Mouse (Mus musculus): Measurements from ENCODE around the gene Ksr2. TPM values are rescaled to one million over a fixed set of nuclear protein-coding genes. Genes with fewer than 3 reads are reported as not detected.
A peak's percentile ranks its signal among the peaks of the same experiment; 100 is the strongest.
"Not testable (repeated sequence)": the region's sequence is repeated elsewhere in the genome, so short reads cannot be mapped to it uniquely, and the experiment has no call there.

The Ksr2 gene
- total RNA-seq, 1 experiment from 2014 or later = 0.25 TPM

GRCm38 (mm10) chr5:117398007-117398550, 15.7 kb upstream of the Ksr2 start:
- no peak for ATAC-seq (replicated peaks in 1 of 2; ENCODE audit: insufficient read depth in 1 of 2, low FRiP score in 2 of 2, low TSS enrichment in 1 of 2, low read depth in 1 of 2, poor library complexity in 2 of 2, severe bottlenecking in 2 of 2)

GRCm38 (mm10) chr5:117399281-117399680, 14.5 kb upstream of the Ksr2 start:
- no peak for ATAC-seq (replicated peaks in 1 of 2; ENCODE audit: insufficient read depth in 1 of 2, low FRiP score in 2 of 2, low TSS enrichment in 1 of 2, low read depth in 1 of 2, poor library complexity in 2 of 2, severe bottlenecking in 2 of 2)

- ATAC-seq (replicated peaks in 1 of 2; ENCODE audit: insufficient read depth in 1 of 2, low FRiP score in 2 of 2, low TSS enrichment in 1 of 2, low read depth in 1 of 2, poor library complexity in 2 of 2, severe bottlenecking in 2 of 2) = no peak
Measured at GRCm38 (mm10) chr5:117403609-117404008, 10.2 kb upstream of the Ksr2 start.

GRCm38 (mm10) chr5:117404671-117405070, 9.1 kb upstream of the Ksr2 start:
- ATAC-seq (replicated peaks in 1 of 2; ENCODE audit: insufficient read depth in 1 of 2, low FRiP score in 2 of 2, low TSS enrichment in 1 of 2, low read depth in 1 of 2, poor library complexity in 2 of 2, severe bottlenecking in 2 of 2) = not testable (repeated sequence)

GRCm38 (mm10) chr5:117408216-117408615, 5.6 kb upstream of the Ksr2 start:
- peak in 1 of 2 experiments; percentile 32; a peak in 1 of 4 replicates for ATAC-seq (replicated peaks in 1 of 2; ENCODE audit: insufficient read depth in 1 of 2, low FRiP score in 2 of 2, low TSS enrichment in 1 of 2, low read depth in 1 of 2, poor library complexity in 2 of 2, severe bottlenecking in 2 of 2)

GRCm38 (mm10) chr5:117409369-117409768, 4.4 kb upstream of the Ksr2 start:
- no peak for ATAC-seq (replicated peaks in 1 of 2; ENCODE audit: insufficient read depth in 1 of 2, low FRiP score in 2 of 2, low TSS enrichment in 1 of 2, low read depth in 1 of 2, poor library complexity in 2 of 2, severe bottlenecking in 2 of 2)

GRCm38 (mm10) chr5:117414611-117415010, 811 bp downstream of the Ksr2 start:
- ATAC-seq (replicated peaks in 1 of 2; ENCODE audit: insufficient read depth in 1 of 2, low FRiP score in 2 of 2, low TSS enrichment in 1 of 2, low read depth in 1 of 2, poor library complexity in 2 of 2, severe bottlenecking in 2 of 2) = no peak

GRCm38 (mm10) chr5:117415011-117415912, 1.5 kb downstream of the Ksr2 start:
- ATAC-seq (replicated peaks in 1 of 2; ENCODE audit: insufficient read depth in 1 of 2, low FRiP score in 2 of 2, low TSS enrichment in 1 of 2, low read depth in 1 of 2, poor library complexity in 2 of 2, severe bottlenecking in 2 of 2) = no peak

- peak; percentile 29 to 59; a peak in 1 of 4 replicates for ATAC-seq (replicated peaks in 1 of 2; ENCODE audit: insufficient read depth in 1 of 2, low FRiP score in 2 of 2, low TSS enrichment in 1 of 2, low read depth in 1 of 2, poor library complexity in 2 of 2, severe bottlenecking in 2 of 2)
Measured at GRCm38 (mm10) chr5:117417442-117417841, 3.6 kb downstream of the Ksr2 start.

- not testable (repeated sequence) for ATAC-seq (replicated peaks in 1 of 2; ENCODE audit: insufficient read depth in 1 of 2, low FRiP score in 2 of 2, low TSS enrichment in 1 of 2, low read depth in 1 of 2, poor library complexity in 2 of 2, severe bottlenecking in 2 of 2)
Measured at GRCm38 (mm10) chr5:117433501-117433900, 19.7 kb downstream of the Ksr2 start.

GRCm38 (mm10) chr5:117440261-117440660, 26.5 kb downstream of the Ksr2 start:
- ATAC-seq (replicated peaks in 1 of 2; ENCODE audit: insufficient read depth in 1 of 2, low FRiP score in 2 of 2, low TSS enrichment in 1 of 2, low read depth in 1 of 2, poor library complexity in 2 of 2, severe bottlenecking in 2 of 2) = no peak

- ATAC-seq (replicated peaks in 1 of 2; ENCODE audit: insufficient read depth in 1 of 2, low FRiP score in 2 of 2, low TSS enrichment in 1 of 2, low read depth in 1 of 2, poor library complexity in 2 of 2, severe bottlenecking in 2 of 2) = no peak
Measured at GRCm38 (mm10) chr5:117441242-117441842, 27.5 kb downstream of the Ksr2 start.

- no peak for ATAC-seq (replicated peaks in 1 of 2; ENCODE audit: insufficient read depth in 1 of 2, low FRiP score in 2 of 2, low TSS enrichment in 1 of 2, low read depth in 1 of 2, poor library complexity in 2 of 2, severe bottlenecking in 2 of 2)
Measured at GRCm38 (mm10) chr5:117442157-117442765, 28.5 kb downstream of the Ksr2 start.

GRCm38 (mm10) chr5:117443141-117443540, 29.3 kb downstream of the Ksr2 start:
- ATAC-seq (replicated peaks in 1 of 2; ENCODE audit: insufficient read depth in 1 of 2, low FRiP score in 2 of 2, low TSS enrichment in 1 of 2, low read depth in 1 of 2, poor library complexity in 2 of 2, severe bottlenecking in 2 of 2) = no peak

GRCm38 (mm10) chr5:117443902-117444301, 30.1 kb downstream of the Ksr2 start:
- ATAC-seq (replicated peaks in 1 of 2; ENCODE audit: insufficient read depth in 1 of 2, low FRiP score in 2 of 2, low TSS enrichment in 1 of 2, low read depth in 1 of 2, poor library complexity in 2 of 2, severe bottlenecking in 2 of 2) = no peak

GRCm38 (mm10) chr5:117447698-117448097, 33.9 kb downstream of the Ksr2 start:
- no peak for ATAC-seq (replicated peaks in 1 of 2; ENCODE audit: insufficient read depth in 1 of 2, low FRiP score in 2 of 2, low TSS enrichment in 1 of 2, low read depth in 1 of 2, poor library complexity in 2 of 2, severe bottlenecking in 2 of 2)

GRCm38 (mm10) chr5:117452013-117452412, 38.2 kb downstream of the Ksr2 start:
- ATAC-seq (replicated peaks in 1 of 2; ENCODE audit: insufficient read depth in 1 of 2, low FRiP score in 2 of 2, low TSS enrichment in 1 of 2, low read depth in 1 of 2, poor library complexity in 2 of 2, severe bottlenecking in 2 of 2) = no peak

GRCm38 (mm10) chr5:117455546-117455945, 41.7 kb downstream of the Ksr2 start:
- ATAC-seq (replicated peaks in 1 of 2; ENCODE audit: insufficient read depth in 1 of 2, low FRiP score in 2 of 2, low TSS enrichment in 1 of 2, low read depth in 1 of 2, poor library complexity in 2 of 2, severe bottlenecking in 2 of 2) = no peak
